Mouse (Mus musculus): ENCODE results near the gene Mip.
"Not testable (repeated sequence)": the region's sequence is repeated elsewhere in the genome, so short reads cannot be mapped to it uniquely, and the experiment has no call there.

Mip gene

DNA sequence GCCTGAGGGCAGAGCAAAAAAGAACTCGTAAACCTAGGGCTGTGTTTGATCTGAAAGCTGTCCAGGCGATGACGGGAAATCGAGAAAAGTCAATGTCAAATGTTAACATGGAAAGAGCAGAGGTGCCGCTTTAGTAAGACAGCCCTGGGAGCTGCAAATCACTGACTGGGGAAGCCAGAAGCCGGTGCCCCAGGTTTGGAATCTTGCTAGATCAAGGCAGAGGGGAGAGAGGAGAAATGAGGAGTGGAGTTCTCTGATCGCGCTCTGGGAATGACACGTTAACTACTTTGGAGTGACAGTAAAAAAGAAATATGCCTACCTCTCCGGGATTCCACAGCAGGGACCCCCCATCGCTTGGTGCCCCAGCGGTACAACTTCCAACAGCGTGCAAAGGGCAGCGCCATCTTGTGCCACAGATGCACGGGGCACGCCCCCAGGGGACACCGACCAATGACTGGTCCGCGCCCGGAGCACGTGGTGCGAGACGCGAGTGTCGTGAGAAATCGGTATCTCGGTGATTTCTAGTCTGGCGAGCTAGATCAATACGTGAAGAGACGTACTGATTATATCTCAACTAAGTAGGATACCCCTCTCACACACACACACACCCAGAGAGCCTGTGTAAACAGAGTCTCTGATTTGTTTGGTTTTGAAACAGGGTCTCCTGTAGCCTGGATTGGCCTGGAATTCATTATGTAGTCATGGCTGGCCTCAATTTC lies 14.1 kb upstream of the Mip start, which contains the start of gene Spryd4:
Gene Spryd4, minus strand, starts transcription at position 418 of the 719 bp plus-strand sequence.
- peak; percentile 71 to 91 for DNase-seq (ENCODE audit: low spot score in 2 of 2)

- DNase-seq (ENCODE audit: low spot score in 2 of 2): no peak
These were observed 13.5 kb upstream of the Mip start for GRCm38 (mm10) chr10:128212148-128212547.

GRCm38 (mm10) chr10:128212871-128213323 lies 12.7 kb upstream of the Mip start:
- DNase-seq (ENCODE audit: low spot score in 2 of 2): peak in 1 of 2 experiments; percentile 64

DNA sequence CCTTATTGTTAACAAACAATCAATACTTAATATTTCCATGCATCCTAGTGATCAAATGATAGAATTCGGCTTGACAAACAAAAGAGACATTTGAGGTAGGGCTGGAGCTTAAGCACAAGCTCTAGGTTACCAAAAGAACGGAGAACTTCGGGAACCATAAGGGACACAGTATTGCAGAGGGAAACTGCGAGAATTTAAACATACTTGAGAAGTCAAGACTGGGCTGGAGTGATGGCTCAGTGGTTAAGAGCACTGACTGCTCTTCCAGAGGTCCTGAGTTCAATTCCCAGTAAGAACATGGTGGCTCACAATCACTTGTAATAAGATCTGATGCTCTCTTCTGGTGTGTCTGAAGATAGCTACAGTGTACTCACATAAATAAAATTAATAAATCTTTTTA lies 11.5 kb upstream of the Mip start:
- DNase-seq (ENCODE audit: low spot score in 2 of 2): not testable (repeated sequence)

DNA sequence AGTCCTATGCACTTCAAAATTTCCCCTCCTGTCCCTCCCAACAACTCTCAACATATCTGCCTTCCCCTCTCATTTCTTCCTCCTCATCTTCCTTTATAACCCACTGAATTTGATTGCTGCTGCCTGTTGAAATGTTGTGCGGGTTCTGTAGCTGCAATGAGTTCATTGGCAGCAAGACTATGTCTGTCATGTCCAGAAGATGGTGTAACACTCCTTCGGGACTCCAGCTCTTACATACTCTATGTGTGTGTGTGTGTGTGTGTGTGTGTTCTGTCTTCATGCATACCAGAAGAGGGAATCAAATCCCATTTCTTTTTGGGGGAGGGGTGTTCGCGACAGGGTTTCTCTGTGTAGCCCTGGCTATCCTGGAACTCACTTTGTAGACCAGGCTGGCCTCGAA lies 10.7 kb upstream of the Mip start:
- no peak for DNase-seq (ENCODE audit: low spot score in 2 of 2)

DNA sequence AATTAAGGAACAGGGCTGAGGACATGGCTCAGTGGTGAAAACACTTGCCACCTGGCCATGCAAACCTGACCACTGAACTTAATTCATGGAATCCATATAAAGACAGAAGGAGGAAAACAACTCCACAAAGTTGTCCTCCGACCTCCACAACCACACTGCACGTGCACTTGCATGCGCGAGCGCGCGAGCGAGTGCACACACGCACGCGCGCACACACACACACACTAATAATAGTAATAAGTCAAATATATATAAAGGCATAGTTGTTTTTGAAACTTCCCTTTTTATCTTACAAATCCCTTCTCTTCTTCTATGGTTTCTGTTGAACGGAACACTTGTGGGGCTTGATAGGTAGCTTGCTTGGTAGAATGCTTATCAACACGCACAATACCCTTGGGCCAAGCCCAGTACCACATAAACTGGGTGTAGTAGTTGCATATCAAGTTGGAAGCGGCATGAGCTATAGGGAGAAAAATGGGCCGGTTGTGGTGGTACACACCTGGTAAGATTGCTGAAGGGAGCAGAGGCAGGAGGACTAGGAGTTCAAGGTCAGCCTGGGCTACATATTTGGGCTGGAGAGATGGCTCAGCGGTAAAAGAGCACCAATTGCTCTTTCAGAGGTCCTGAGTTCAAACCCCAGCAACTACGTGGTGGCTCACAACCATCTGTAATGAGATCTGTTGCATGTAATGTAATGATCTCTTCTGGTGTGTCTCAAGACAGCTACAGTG lies 7.1 kb upstream of the Mip start:
- no peak for DNase-seq (ENCODE audit: low spot score in 2 of 2)

- no peak for DNase-seq (ENCODE audit: low spot score in 2 of 2)
These were observed 3.9 kb upstream of the Mip start for GRCm38 (mm10) chr10:128221533-128222286.

DNA sequence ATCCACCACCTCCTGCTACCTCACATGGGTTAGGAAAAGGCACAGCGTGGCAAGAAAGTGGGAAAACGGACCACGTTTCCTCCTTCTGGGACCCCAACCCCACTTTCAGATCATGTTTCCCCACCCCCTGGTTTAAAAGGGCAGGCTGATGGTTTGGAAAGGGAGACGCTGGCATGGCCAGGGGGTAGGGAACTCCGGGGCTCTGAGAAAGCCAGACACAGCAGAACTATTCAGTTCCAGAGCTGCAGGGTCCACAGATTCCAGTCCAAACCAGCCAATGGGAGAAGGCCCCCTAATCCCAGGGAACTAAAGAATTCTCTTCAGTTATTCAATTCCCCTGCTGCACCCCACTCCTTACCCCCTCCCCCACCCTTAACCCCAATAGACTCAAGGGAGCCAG lies 574 bp upstream of the Mip start:
- no peak for DNase-seq (ENCODE audit: low spot score in 2 of 2)

- DNase-seq (ENCODE audit: low spot score in 2 of 2): no peak
These were observed 2.0 kb downstream of the Mip start for GRCm38 (mm10) chr10:128227592-128227991.

DNA sequence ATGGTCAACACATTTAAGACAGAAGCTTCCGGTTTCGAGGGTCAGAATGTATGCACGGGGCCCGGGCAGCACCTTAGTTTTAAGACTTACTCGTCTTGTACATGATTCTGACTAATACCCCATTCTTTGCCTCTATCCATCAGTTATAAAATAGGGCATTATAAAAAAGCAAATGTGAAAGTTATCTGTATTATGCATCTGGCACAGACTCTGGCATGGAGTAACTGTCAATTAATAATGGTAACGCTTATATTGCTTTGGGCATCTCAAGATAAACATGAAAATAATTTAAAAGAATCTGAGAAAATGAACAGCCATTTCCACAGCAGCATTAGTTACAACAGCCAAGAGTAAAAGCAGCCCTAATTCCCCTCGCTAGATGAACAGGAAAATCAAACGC lies 2.4 kb downstream of the Mip start:
- no peak for DNase-seq (ENCODE audit: low spot score in 2 of 2)

DNA sequence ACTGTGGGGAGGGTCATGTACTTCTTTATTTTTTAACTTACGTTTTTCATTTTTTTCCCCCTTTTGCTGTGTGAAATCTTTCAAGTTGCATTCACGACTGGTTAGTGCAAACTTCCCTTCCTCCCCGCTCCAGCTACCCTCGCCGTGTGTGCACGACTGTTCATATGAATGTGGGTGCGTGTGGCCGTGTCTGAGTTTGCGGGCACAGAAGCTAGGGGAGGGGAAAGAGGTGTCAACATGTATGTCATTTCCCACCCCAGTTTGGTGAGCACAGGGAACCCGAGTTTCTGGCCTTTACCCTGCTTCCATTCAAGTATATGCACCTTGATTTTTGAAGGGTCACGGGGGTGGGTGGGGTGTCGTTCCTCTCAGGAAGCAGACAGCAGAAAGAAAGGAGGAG lies 4.9 kb downstream of the Mip start:
- DNase-seq (ENCODE audit: low spot score in 2 of 2): no peak

DNA sequence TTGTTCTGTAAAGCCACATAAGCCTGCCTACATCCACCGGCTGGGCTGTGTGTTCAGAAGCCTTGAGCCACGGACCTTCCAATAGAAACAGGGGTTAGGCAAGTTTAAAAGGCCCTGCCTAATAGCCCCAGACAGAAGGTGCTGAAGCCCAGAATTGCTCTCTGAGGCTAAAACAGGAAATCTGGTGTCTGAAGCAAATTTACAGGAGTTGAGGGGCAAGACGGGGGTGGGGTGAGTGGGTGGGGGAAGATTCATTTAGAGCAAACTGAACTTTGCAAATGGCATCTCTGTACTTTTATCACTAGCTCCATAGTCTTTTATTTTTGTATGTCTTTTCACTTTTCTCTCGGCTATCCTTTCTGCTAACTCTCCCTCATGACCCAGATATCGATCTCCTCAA lies 5.5 kb downstream of the Mip start:
- no peak for DNase-seq (ENCODE audit: low spot score in 2 of 2)

- peak in 1 of 2 experiments; percentile 70 for DNase-seq (ENCODE audit: low spot score in 2 of 2)
These were observed 6.2 kb downstream of the Mip start, which contains the start of gene Timeless for GRCm38 (mm10) chr10:128231697-128232419. Gene Timeless (plus strand): TSS chr10:128232065.

DNA sequence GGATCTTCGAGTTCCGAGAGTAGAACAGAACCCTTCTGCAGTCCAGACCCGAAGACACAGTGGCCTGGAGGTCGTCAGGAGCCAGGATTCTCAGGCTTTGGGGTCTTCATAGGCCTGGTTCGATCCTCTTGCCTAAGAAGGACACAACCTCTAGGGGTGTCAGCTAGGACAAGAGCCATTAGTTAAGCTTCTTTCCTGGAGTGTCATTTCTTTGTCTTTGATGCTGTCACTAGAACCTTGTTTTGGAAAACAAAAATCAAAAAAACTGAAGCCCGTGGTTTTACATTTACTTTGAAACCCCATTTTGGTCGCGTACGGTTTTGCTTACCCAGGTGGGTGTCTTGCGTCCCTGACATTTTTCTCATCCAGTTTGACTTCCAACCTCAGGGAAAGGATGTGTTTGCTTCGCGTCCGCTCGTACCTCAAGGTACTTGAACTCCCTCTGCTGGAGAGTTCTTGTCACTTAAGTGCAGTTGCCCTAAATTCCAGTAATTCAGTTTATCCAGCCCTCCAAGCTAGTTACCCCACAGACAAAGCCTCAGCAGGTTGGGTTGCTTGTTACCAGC lies 6.9 kb downstream of the Mip start:
- peak in 1 of 2 experiments; percentile 77 for DNase-seq (ENCODE audit: low spot score in 2 of 2)

GRCm38 (mm10) chr10:128236321-128236720 lies 10.7 kb downstream of the Mip start:
- no peak for DNase-seq (ENCODE audit: low spot score in 2 of 2)

- peak in 1 of 2 experiments; percentile 35 for DNase-seq (ENCODE audit: low spot score in 2 of 2)
These were observed 12.3 kb downstream of the Mip start for GRCm38 (mm10) chr10:128237807-128238480.

- DNase-seq (ENCODE audit: low spot score in 2 of 2): no peak
These were observed 13.5 kb downstream of the Mip start for GRCm38 (mm10) chr10:128239140-128239539.

GRCm38 (mm10) chr10:128240131-128240530 lies 14.5 kb downstream of the Mip start:
- no peak for DNase-seq (ENCODE audit: low spot score in 2 of 2)

GRCm38 (mm10) chr10:128243252-128243651 lies 17.6 kb downstream of the Mip start:
- no peak for DNase-seq (ENCODE audit: low spot score in 2 of 2)

DNA sequence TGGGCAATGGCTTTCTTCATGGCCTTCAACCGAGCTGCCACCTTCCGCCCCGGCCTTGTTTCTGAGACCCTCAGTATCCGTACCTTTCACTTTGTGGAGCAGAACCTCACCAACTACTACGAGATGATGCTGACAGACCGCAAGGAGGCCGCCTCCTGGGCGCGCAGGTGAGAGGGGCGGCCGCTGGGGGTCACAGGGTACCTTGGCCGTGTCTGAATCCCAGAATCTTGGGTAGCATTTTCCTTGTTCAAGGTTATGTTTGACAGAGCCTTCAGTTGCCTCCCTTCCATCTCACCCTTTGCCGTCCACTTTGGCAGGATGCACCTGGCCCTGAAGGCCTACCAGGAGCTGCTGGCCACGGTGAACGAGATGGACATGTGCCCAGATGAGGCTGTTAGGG lies 18.5 kb downstream of the Mip start:
- no peak for DNase-seq (ENCODE audit: low spot score in 2 of 2)

All from left cerebral cortex, adult 9 months (tissue).